Mouse (Mus musculus) MEL-GATA-1-ER (cell line): ENCODE data around the gene Gm3404.
"Not testable (repeated sequence)": the region's sequence is repeated elsewhere in the genome, so short reads cannot be mapped to it uniquely, and the experiment has no call there.

Experiments
- DNase-seq: peaks from one replicate; pipeline ENCODE4 v3.0.0-alpha.2; 2012; ENCODE audit warnings: low read depth; ENCODE audit errors: extremely low read depth

Gene Gm3404

DNA sequence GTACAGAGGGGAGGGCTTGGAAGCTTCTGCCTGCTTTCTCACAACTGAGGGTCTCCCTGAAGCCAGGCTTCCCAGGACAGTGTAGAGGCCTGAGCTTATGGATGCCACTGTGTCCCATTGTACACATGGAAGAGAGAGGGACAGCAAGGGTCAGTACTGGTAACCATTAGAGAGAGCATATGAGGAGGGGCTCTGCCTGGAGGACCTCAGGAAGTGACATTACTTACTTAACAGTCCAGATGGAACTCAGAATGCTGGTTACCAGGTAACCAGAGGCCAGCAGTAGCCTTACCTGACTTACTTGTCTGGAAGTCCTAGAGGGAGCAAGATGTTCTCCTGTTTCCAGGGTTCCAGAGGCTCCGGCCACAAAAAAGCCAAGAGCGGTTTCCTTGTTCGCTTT lies at the start of gene Gm3404:
Gm3404 (plus strand) TSS at position 301 of the 400 bp plus-strand sequence.
- not testable (repeated sequence) for DNase-seq

DNA sequence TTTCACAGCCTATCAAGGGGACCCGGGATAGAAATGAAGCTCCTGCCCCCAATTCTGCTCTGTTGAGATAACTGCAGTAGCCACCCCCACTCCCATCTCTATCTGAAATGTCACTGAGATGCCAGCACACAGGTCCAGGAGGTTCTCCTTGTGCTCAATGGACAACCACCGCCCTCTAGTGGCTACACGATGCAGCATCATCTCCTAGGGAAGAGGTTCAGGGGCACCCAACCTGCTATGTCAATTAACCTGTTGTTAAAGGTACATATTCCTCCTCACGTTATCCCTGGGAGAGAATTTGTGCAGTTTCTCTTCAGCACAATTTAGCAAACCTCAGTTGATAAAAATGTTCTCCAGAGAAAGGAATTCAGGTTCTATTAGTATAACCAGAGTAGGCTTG lies 46.0 kb upstream of the Gm3404 start:
- DNase-seq: not testable (repeated sequence)

DNA sequence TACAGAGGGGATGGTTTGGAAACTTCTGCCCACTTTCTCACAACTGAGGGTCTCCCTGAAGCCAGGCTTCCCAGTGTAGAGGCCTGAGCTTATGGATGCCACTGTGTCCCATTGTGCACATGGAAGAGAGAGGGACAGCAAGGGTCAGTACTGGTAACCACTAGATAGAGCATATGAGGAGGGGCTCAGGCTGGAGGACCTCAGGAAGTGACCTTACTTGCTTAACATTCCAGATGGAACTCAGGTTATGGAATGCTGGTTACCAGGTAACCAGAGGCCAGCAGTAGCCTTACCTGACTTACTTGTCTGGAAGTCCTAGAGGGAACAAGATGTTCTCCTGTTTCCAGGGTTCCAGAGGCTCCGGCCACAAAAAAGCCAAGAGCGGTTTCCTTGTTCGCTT lies 43.9 kb upstream of the Gm3404 start, which contains the start of gene Gm6408:
Gm6408 (plus strand) TSS at position 301 of the 400 bp plus-strand sequence.
- not testable (repeated sequence) for DNase-seq

DNA sequence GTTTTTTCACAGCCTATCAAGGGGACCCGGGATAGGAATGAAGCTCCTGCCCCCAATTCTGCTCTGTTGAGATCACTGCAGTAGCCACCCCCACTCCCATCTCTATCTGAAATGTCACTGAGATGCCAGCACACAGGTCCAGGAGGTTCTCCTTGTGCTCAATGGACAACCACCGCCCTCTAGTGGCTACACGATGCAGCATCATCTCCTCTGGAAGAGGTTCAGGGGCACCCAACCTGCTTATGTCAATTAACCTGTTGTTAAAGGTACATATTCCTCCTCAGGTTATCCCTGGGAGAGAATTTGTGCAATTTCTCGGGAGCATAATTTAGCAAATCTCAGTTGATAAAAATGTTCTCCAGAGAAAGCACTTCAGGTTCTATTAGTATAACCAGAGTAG lies 36.6 kb upstream of the Gm3404 start:
- DNase-seq: not testable (repeated sequence)

DNA sequence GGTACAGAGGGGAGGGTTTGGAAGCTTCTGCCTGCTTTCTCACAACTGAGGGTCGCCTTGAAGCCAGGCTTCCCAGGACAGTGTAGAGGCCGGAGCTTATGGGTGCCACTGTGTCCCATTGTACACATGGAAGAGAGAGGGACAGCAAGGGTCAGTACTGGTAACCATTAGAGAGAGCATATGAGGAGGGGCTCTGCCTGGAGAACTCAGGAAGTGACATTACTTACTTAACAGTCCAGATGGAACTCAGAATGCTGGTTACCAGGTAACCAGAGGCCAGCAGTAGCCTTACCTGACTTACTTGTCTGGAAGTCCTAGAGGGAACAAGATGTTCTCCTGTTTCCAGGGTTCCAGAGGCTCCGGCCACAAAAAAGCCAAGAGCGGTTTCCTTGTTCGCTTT lies 34.5 kb upstream of the Gm3404 start, which contains the start of gene Gm6370:
Gm6370 (plus strand) TSS at position 301 of the 400 bp plus-strand sequence.
- DNase-seq: not testable (repeated sequence)

DNA sequence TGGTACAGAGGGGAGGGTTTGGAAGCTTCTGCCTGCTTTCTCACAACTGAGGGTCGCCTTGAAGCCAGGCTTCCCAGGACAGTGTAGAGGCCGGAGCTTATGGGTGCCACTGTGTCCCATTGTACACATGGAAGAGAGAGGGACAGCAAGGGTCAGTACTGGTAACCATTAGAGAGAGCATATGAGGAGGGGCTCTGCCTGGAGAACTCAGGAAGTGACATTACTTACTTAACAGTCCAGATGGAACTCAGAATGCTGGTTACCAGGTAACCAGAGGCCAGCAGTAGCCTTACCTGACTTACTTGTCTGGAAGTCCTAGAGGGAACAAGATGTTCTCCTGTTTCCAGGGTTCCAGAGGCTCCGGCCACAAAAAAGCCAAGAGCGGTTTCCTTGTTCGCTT lies 23.5 kb upstream of the Gm3404 start, which contains the start of gene 4930449I24Rik:
4930449I24Rik (plus strand) TSS at position 301 of the 400 bp plus-strand sequence.
- not testable (repeated sequence) for DNase-seq

DNA sequence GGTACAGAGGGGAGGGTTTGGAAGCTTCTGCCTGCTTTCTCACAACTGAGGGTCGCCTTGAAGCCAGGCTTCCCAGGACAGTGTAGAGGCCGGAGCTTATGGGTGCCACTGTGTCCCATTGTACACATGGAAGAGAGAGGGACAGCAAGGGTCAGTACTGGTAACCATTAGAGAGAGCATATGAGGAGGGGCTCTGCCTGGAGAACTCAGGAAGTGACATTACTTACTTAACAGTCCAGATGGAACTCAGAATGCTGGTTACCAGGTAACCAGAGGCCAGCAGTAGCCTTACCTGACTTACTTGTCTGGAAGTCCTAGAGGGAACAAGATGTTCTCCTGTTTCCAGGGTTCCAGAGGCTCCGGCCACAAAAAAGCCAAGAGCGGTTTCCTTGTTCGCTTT lies 11.8 kb upstream of the Gm3404 start, which contains the start of gene Gm3402:
Gm3402 (plus strand) TSS at position 301 of the 400 bp plus-strand sequence.
- DNase-seq: not testable (repeated sequence)

DNA sequence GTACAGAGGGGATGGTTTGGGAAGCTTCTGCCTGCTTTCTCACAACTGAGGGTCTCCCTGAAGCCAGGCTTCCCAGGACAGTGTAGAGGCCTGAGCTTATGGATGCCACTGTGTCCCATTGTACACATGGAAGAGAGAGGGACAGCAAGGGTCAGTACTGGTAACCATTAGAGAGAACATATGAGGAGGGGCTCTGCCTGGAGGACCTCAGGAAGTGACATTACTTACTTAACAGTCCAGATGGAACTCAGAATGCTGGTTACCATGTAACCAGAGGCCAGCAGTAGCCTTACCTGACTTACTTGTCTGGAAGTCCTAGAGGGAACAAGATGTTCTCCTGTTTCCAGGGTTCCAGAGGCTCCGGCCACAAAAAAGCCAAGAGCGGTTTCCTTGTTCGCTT lies 11.7 kb downstream of the Gm3404 start, which contains the start of gene Gm3409:
Gm3409 (plus strand) TSS at position 301 of the 400 bp plus-strand sequence.
- DNase-seq: not testable (repeated sequence)

DNA sequence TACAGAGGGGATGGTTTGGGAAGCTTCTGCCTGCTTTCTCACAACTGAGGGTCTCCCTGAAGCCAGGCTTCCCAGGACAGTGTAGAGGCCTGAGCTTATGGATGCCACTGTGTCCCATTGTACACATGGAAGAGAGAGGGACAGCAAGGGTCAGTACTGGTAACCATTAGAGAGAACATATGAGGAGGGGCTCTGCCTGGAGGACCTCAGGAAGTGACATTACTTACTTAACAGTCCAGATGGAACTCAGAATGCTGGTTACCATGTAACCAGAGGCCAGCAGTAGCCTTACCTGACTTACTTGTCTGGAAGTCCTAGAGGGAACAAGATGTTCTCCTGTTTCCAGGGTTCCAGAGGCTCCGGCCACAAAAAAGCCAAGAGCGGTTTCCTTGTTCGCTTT lies 30.2 kb downstream of the Gm3404 start, which contains the start of gene Gm3415:
Gm3415 (plus strand) TSS at position 301 of the 400 bp plus-strand sequence.
- not testable (repeated sequence) for DNase-seq

DNA sequence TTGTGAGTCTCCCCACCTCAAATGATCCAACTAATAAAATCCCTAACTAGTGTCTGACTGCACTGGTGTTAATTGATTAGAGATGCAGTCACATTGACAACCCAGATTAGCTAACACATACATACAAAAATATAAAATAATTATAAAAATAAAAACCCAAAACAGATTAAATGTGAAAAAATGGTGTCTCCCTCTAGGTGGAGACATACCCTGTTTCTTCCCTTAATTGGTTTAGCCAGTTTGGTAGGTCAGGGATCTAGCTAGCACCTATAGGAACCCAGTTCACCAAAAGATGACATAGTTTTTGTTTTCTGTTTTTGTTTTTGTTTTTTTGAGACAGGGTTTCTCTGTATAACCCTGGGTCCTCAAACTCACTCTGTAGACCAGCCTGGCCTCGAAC lies 38.7 kb downstream of the Gm3404 start:
- DNase-seq: no peak

DNA sequence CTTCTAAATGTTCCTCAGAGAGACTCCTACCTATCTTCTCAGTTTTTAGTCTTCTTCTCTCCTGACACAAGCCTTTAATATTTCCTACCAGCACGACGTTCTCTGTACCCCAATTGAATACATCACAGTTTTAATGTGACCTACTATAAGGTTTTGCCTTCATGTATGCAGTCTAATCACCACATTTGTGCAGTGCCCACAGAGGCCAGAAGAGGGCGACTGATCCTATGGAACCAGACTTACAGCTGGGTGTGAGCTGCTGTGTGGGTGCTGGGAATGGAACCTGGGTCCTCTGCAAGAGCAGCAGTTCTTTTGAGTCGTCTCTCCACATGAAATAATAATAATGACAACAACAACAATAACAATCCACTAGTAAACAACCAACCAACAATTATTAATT lies 41.5 kb downstream of the Gm3404 start:
- DNase-seq: peak; percentile 15

DNA sequence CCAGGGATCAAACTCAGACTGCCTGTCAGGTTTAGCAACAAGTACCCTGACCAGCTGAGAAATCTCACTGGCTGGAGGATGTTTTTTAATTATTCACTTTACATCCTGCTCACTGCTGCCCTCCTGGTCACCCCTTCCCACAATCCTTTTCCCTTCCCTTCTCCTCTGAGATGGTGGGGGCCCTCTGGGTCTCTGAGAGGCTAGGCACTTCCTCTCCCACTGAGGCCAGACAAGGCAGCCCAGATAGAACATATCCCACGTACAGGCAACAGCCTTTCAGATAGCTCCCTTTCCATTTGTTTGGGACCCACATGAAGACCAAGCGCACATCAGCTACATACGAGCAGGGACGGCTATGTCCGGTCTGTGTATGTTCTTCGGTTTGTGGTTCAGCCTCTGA lies 44.6 kb downstream of the Gm3404 start:
- not testable (repeated sequence) for DNase-seq

DNA sequence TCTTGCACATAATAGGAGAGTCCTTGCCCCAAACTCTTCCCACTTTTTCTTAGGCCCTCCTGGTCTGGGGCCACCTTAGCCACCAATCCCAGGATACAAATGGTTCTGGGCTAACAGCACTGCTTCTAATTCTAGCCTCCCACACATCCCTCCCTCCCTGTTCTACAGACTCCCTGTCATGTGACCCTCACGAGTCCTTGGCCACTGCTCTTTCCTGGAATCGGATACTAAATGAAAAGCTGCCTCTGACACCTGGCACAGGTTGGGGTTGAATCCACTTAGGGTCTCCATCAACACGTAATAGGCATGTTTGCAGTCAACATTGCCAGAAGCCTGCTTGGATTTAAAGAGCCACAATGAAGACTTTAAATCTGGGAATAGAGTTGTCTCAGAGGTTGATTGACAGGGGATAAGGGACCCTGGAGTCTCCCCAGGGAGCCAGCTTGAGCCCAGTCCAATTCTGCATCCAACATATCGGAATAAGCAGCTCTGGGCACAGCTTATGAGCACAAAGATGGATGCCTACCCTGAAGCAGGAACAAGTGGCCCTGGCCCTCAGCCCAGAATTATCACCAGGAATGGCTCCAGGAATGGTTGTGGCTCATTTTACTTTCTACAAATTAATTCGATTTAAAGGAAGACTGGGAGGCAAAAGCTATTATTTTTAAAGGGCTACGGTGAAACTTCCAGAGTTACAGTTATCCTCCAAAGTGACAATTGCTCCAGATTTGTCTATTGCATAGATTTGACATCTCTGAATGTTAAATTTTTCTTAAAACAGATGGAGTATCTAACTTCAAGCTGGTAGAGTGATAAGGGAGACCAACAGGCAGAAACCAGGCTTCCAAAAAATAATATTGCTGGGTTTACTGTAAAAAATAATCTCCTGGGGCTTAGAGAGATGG lies 46.5 kb downstream of the Gm3404 start:
- DNase-seq: not testable (repeated sequence)

DNA sequence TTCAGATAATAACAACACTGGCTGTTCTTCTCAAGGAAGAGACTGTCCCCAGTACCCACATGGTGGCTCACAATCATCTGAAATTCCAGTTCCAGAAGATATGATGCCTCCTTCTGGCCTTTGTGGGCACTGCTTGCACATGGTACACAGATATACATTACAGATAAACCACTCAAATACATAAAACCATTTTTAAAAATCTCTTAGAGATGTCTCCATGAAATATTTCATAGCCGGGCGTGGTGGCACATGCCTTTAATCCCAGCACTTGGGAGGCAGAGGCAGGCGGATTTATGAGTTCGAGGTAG lies 47.1 kb downstream of the Gm3404 start:
- not testable (repeated sequence) for DNase-seq

DNA sequence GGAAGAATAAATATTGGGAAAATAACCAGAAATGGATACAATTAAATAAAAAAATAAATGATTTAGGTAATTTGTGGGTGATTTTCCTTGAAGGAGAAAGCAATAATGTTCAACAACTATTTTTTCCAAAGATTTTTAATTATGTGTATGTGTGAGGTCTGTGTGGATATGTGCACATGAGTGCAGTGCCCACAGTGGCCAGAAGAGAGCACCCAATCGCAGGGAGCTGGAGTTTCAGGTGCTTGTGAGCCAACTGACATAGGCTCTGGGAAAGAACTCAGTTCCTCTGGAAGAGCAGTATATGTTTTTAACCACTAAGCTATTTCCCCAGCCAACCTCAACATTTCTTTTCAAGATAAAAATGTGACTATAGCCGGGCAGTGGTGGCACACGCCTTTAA lies 51.1 kb downstream of the Gm3404 start:
- no peak for DNase-seq
